Mouse (Mus musculus) thymus, adult 2 months (tissue): Measurements from ENCODE around the gene St6galnac3.

Experiments
- CTCF ChIP-seq: fragments of 200-500 bp; IDR thresholded peaks from 2 replicates; pipeline ENCODE4 v1.5.1; 2012; ENCODE audit warnings: mild to moderate bottlenecking, control low read depth, low read length, moderate library complexity, borderline replicate concordance; ENCODE audit not compliant: control insufficient read depth, poor library complexity, insufficient read depth; ENCODE audit errors: extremely low read depth
- POLR2A ChIP-seq: fragments of 200-500 bp; IDR thresholded peaks from 2 replicates; pipeline ENCODE4 v1.6.1; 2012; ENCODE audit warnings: mild to moderate bottlenecking, low read length, control low read depth, moderate library complexity; ENCODE audit not compliant: control insufficient read depth, poor library complexity, insufficient read depth; ENCODE audit errors: extremely low read depth

GRCm38 (mm10) chr3:153736756-153737280 lies 11.8 kb upstream of the St6galnac3 start:
- TF ChIP-seq POLR2A, result no peak
- TF ChIP-seq CTCF, result no peak
